Mouse (Mus musculus): ENCODE measurements around the gene St6galnac3.
A peak's percentile ranks its signal among the peaks of the same experiment; 100 is the strongest.

Gene St6galnac3

DNA sequence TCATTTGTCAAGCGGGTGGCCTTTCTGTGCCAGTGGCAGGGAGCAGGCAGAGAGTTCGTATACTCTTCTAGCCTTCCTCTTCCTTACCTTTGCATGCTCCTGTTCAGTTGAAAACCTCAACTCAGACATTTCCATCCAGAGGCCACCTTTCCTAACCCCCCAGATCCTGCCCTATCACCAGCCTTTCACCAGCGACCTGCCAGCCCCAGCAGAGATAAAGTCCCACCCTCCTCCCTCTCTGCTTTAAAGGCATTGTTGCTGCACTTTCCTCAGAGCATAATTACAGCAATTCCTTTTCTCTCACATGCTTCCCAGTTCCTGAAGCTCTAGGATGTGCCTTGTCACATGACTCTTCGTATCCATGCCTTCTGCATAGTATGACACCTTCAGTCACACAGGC lies 215.3 kb downstream of the St6galnac3 start:
- no peak for DNase-seq

DNA sequence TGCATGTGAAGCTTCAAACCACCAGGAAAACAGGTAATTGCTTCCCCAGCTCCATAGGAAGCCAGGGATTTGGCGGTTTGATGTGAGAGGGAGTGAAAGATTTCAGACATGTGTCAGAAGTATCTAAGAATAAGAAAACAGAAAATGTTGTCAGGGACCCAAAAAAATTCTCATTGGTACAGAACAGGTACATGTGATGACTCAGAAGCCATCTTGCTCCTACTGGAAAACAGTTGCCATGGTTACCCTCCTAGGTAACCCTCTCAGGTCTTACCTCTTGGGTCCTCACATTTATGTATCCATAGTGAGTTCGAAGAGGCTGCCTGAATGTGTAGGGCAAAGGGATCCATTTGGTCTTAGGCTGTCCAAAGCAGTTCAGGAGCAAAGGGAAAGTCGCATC lies 215.9 kb downstream of the St6galnac3 start:
- DNase-seq, result no peak

DNA sequence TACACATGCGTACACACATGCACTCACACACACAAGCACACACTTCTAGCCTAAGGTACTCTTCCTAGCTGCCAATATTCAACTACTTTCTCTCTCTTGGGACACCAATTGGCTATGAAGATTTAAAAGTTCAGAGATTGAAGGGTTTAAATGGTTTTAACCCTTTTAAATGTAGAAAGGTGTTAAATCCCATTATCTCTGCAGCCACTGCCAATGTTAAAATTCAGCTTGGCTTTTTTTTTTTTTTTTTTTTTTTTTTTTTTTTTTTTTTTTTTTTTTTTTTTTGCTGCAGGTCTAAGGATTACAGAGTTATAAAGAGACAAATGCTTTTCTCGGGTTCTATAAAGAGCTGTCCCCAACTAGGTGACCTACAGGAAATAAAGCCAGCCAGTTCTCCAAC lies 216.4 kb downstream of the St6galnac3 start:
- DNase-seq, result no peak

DNA sequence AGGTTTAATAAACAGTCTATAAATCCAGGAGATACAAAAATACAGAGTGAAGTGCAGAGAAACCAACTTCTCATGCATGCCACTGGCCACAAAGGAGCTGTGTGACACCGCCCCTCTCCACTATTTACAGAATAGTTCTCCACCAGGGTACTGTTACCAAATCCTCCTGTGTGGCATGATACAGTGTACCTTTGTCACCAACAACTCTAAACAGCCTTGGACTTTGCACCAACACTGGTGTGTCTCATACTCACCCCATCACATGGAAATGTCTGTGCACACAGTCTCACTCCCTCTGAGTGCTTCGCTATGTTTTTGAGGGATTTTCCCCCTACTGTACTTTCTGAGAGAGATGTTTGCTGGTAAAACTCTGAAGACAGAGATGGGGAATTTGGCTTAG lies 217.4 kb downstream of the St6galnac3 start:
- DNase-seq, result no peak

DNA sequence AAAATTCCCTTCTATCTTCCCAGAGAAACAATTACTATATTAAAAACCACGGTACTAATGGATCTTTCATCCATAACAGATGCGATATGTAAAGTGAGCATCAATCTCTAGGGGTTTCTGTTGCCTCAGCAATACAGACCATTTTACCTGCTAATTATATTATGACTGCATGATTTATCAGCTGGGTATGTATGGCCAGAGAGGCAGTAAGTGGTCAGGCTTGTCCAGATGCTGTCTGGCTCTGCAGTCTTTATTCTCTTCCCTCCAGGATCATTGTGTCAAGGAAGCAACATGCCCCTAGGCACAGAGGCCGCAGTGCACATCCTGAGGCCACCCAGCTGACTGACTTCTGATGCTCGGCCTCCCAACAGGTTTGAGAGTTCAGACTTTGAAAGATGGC lies 222.5 kb downstream of the St6galnac3 start:
- no peak for DNase-seq

DNA sequence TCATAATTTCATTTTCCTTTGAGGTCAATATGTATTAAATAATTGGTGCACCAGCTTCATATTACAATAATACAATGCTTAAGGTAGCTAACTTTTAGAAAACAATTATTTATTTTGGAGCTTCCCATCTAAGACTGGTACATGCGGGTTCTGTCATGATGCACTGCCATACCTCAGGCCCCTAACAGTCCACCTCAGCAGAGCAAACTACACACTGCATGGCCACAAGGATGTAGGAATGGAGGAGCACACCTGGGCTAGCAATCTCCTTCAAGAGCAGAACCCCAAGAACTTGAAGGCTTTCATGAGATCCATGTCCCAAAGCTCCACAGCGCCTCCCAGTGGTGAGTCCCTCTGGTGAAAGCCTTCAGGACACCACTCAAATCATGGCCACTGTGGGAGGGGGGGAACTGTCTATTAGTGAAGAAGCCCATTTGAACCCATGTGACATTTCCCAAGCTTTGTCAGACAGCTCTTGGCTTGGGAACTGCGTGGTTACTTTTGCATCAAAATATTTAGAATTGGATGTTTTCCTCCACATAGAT lies 223.6 kb downstream of the St6galnac3 start:
- DNase-seq, result peak; percentile 85

DNA sequence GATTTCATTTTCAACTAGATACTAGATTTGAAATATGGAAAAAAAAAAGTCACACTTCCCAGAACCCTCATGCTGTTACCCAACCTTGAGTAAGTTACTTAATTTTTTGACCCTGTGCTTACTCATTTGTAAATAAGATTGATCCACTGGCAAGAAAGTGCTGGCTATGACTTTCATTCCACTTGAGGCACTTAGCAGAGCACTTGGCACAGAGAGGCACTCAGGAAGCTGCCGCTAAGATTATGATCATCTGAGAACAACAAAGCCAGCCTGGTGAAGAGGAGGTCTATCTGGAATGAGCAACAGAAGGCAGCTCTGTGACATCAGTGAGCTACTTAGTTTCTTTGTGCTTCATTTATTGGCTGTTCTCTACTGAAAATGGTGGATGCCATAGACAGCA lies 232.0 kb downstream of the St6galnac3 start:
- DNase-seq, result no peak

DNA sequence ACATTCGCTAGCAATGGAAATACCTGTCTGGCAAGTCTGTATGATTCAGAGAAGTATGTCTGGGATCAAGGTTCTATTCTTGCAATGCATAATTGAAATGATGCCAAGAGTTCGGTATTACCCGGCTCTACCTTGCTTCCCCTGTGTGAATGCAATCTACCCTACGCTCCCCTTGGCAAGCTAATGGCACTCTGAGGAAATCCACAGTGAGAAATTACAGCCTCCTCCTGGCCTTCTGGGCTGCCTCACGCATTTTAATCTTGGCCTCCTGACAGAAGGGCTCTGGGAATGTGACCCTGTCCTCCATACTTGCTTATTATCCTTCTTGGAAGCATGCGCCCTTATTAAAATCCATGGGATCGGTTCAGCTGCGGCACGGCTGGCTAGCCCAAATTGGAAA lies 235.3 kb downstream of the St6galnac3 start:
- DNase-seq, result peak; percentile 37

DNA sequence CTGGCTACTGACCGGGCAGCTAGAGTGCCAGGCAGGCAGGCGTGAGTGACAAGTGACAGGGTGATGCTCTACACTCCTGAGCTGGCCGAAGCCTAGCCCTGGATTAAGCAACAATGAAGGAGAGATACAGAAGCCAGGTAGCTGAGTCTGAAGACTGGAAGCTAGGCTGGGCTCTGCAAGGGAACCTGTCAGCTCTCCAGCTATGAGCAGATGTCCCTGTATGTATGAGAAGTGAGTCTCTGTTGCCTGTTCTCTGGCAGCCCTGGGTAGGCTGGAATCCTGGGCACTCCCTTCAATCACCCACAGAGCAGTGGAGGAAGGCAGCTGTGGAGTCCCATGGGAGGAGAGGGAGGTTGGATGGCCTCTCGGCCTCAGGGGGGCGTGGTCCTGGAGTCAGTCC lies 236.0 kb downstream of the St6galnac3 start:
- DNase-seq, result no peak

DNA sequence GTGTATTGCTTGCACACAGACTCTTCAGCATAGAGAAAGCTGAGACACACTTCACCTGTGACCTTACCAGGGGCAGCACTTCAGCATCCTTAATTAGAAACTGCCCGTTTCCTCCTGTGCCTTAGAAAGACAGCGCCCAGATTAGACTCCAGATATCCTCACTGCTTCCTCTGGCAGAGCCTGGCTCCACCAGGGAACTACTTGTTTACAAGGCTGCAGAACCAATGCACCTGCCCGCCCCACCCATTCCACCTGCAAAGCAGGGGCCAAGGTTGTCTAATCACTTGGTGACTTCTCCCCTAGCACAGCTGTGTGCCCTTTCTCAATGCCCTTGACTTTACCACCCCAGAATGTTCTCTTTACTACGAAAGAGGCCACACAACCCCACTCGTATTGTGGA lies 239.8 kb downstream of the St6galnac3 start:
- DNase-seq, result no peak

DNA sequence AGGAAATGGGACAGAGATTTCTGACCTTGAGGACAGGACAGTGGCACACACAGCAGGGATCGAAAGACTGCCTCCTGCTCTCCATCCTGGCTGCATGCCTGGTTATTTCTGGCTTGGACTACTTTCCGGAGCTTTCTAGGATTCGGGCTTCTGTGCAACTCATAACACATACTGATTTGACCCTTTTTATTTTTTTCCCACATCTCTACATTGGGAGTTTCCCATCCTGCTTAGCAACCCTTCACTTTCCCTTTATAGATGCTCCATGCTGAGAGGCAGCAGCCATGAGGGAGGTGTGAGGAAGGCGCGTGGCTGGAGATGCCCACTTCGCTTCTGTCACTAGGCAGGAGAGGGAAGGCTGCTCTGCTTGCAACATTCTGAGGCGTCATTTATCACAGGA lies 240.3 kb downstream of the St6galnac3 start:
- DNase-seq, result peak; percentile 63

DNA sequence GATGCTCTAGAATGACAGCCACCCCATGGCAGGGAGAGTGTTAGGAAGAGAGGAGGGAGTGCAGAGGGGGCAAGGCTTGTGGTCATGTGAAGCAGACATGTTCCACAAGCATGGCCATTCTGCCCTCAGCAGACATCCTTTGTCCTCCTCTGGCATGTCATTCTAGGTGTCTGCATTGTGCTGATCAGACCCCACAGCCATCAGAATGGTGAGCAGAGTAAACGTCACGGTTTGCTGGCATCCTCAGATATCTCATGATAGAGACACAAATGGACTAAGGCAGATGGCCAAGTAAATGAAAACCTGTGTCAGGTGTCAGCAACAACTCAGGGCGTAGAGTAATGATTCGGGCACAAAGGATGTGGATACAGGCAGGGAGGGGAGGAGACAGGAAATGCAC lies 241.3 kb downstream of the St6galnac3 start:
- DNase-seq, result no peak

DNA sequence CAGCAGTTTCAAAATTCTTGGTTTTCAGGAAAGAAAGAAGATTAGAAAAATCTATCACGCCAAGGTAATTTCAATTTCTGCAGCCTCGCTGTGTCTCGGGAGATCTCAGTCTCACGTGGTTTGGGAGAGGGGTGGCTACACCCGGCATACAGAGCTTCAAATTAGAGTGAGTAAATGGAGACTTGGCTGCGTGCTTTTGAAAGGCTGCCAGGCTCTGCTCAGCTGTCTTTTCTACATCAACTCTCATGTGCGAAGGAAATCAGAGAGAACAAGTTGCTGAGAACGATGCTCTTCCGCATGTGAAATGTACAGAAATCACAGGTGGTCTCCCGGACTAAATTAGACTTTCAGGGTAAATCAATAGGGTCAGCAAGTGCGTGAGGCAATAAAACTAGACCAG lies 242.9 kb downstream of the St6galnac3 start:
- DNase-seq, result peak; percentile 28

DNA sequence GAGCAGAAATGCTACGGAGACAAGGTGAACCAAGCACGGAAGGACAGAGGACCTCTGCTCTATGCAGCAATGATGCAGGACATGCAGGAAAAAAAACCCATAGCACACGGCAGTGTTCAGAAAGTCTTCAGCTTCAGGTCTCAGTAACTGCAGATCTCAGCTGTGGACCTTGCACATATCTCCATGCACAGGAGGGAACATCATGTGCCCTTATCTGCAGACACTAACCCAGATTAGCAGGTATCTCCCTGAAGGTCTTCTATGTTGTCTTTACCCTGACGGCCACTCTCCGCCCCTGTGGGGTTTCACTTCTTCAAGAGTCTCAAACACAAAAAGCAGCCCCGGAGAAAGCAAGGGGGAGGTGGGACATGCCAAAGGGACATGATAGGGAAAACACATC lies 244.0 kb downstream of the St6galnac3 start:
- no peak for DNase-seq

DNA sequence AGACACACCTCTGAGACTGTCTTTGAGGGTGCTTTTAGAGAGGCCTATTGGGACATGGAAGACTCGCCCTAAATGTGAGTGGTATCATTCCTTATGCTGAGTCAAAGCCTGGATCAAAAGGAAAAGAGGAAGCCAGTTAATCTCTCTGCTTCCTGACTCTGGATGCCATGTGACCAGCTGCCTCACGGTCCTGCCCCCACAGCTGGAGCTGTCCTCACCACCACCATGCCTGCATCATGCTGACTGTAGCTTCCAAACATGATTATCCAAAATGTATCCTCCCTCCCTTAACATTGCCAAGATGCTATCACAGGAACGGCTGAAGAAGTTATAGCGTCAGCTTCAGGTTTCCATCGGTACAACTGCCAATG lies 244.4 kb downstream of the St6galnac3 start:
- DNase-seq, result no peak

DNA sequence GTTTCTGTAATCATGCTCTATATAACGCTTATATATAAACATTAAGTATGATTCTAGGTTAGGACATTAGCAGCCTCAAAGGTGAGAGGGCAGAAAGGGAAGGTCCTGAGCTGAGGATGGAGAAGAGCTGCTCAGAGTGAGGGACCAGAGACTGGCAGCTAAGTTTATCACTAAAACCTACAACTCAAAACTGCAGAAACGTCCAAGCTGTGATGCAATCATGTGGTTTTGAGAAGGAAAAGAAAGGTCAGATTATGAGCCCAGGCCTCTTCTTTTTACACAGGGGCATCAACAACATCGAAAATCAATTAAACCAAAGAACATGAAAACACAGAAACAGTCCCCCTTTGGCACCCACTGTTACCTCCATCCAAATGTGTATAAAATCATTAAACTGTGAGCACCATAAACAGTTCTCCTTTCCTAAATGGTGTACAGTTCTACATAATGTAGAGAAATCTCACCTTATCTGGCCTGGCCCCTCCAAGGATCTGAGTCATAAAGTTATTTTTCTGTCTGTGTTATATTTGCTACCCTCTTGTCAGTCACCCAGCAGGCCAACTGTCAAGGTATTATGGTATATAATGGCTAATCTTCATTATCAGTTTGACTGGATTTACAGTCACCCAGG lies 244.9 kb downstream of the St6galnac3 start:
- no peak for DNase-seq

DNA sequence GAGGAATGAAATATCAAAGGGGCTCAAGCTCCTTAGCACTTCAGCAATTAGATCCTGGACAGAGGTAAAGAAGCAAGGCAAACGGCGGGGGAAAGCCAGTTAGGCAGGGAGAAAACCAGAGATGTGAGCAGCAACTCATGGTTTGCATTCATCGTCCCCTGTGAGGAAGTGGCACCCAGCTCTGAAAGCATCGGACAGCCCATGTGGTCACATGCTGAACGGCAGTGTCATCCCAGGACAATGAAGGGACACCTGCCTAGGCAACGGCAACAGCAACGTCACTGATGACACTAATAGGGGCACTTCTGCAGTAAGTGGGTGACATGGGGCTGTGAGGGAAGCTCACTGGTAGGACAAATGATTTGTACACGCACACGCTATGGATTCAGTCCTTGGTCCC lies 249.1 kb downstream of the St6galnac3 start:
- no peak for DNase-seq

DNA sequence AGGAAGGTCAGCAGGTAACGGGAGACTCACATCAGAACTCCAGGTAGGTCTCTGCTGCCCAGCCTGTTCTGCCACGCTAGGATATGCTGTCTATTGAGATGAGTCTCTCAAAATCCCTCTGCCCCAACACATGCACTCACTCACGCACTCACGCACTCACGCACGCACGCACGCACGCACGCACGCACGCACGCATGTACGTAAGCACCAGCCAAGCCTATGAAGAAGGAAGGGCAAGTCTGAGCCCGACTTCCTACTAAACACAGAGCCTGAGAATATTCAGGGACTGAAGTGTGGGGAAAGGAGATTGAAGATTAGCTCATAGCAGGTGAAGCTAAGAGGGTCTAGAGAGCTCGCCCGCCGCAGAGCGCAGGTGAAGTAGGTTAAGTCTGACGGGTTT lies 249.5 kb downstream of the St6galnac3 start:
- no peak for DNase-seq

DNA sequence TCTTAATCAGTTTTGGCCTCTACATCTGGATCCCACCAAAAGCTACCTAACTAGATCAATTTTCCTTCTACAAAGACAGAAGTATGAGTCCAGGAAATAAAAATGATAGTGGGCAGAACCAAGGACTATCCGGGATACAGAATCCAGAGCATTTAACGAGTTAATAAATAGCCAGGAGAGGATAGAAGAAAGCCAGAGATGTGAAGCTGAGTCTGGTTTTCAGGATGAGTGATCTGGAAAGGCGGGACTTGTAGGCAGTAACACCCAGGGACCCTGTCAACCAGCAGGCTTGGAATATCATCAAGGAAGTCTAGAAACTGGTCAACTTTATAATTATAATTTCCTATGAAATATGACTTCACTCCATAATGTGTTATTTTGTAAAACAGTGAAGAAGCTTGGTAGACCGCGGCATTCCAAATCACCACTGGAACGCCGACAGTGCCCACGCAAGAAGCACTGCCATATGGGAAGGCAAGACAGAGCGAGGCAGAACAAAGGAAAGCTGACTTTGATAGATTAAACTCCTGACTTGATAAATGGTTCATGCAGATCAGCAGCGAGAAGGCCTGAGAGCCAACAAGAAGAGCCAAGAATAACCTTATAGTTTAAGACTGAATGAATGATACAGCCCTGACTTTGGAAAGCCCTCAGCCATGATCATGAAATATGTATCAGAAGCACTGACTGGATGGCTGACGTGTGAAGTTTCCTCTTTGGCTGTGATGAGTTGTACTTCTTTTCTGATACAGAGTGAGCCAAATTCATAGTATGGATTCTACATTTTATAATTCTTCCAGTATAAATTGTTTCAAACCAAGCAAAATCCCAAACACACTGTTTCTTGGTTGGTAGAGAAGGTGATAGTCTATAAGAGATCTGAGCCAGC lies 252.1 kb downstream of the St6galnac3 start:
- DNase-seq, result no peak

DNA sequence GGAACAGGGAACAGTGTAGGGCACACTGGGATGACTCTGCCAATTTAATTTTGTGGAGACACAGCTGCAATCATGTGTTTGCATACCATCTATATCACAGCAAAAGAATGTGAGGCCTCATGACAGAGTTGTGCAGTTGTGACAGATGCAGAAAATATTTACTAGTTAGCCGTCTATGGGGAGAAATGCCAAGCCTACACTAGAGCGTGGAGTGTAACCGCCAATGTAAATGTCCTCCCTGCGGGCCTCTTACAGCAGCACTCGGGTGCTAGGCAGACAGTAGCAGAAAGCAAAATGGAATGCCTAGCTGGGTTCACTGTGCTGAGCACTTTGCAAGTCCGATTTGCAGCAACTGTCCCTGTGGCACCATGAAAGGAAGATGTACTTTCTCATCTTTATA lies 261.1 kb downstream of the St6galnac3 start:
- DNase-seq, result no peak

DNA sequence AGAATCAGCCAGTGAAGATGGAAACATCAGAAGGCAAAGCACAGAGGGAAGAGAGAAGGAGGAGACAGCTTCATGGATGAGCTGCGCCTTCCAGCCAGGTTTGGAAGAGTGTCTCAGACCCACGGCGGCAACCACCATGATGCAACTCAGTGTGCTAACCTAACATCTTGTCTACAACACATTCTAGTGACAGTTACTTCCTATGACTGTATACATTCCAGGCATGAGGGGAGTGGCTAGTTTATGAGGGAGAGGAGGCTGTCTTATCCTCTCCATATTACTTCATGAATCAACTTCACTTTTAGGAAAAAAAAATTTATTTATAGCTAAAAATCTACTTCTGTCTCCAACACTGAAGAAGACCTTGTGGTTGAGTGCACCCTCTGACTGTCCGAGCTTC lies 264.8 kb downstream of the St6galnac3 start:
- DNase-seq, result no peak

DNA sequence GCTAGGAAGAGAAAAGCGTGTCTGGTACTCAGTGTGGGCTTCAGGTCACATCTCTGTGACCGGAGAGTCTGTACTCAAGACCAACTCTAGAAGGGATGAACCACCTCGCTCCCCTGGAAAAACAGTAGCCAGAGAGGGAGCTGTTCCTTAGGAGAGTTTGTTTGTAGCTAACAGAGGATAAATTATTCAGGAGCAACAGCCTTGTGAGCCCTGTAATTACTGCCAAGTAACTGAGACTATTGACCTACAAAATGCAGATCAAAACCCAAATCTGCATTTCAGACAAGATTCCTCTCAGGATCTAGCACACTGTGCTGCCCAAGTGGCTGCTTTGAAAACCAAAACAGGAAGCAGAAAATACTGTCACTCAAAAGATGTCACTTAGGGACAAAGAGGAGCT lies 266.4 kb downstream of the St6galnac3 start:
- no peak for DNase-seq

DNA sequence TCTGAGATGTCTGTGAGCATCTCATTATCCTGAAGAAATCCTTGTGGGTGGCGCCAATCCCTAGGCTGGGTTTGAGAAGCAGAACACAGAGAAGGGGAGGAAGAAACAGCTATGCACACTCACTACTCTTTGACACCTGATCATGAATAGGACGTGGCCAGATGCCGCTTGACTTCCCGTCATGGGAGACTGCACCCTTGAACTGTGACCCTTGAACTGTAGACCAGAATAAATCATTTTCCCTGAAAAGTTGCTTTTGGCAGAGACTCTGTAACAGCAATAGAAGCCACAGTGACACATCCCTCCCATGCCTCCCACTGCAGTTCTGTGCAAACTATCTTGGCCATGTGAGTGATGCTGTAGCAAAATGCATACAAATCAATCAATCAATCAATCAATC lies 267.3 kb downstream of the St6galnac3 start:
- DNase-seq, result no peak

DNA sequence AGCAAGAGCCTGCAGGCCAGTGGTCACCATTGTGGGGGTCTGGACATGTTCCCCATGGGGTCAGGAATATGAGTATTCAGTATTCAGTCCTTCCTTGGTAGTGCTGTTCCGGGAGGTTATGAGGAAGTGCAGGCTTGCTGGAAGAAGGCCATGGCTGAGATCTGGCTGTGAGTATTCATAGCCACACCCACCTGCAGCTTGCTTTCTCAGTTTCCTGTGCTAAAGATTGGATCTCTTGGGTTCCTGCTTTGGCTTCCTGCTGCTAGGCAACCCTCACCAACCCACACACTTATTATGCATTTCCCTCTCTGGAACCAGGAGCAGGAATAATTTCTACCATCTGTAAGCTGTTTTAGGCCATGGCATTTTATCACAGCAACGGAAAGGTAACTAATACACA lies 267.8 kb downstream of the St6galnac3 start:
- DNase-seq, result peak; percentile 17

Measured in kidney, postnatal 10 days (tissue).